Mouse (Mus musculus): Measurements from ENCODE around the gene Gm8994. TPM values are rescaled to one million over a fixed set of nuclear protein-coding genes. Genes with fewer than 3 reads are reported as not detected.
A peak's percentile ranks its signal among the peaks of the same experiment; 100 is the strongest.

Gene Gm8994
- polyA plus RNA-seq, 1 experiment: not detected

DNA sequence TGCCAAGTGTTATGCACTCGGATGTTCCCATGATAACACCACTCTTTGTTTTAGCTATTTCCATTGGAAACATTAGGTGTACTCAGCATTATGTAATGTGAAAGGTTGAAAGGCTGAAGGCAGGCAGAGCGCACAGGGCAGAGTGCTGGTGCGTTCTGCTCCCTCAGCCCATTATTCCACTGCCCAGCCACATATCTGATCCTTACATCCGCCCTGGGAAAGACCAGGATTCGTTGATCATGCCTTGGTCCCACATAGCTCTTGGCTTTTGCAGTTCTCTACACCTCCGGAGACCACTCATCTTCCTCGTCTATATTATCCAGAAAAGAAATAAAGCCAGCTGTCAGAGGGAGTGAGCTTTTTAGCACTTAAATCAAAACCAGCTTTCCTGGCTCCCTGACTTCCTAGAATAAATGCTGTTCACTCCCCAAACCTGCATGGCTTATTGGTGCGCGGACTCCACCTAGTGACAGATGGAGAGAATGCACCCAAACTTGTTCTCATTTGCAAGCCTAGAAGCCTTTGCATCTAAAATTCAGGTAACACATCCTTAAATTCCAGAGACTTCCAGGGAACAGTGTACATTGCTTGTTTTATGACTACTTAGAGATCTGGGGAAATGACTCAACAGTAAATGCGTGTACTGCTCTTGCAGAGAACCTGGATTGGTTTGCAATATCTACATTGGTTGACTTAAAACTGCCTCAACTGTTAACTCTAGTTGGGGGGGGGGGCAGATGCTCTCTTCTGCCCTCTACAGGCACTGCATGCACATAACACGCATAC, 26.3 kb downstream of the Gm8994 start:
- DNase-seq (ENCODE audit: low read depth, low spot score): peak; percentile 40
- WGBS: 37% methylated on average over 11 of the region's 11 CpGs

DNA sequence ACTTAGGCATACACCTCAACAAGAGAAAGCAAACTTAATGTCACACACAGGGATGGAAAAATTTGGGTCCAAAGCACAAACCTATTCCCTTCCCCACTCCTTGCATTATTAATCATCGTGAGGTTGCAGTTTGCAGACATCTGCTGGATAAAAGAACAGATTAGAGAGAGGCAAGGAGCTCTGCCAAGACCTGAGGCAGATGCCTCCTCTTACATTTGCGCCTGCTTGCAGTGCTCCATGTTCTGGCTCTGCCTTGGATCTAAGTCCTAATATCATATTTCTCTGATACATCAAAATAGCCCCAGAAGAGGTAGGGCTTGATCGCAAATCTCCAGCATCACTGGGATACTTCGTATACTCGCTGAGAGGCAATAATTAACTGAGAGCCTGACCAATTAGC, 31.1 kb downstream of the Gm8994 start:
- WGBS: 67% methylated on average over 5 of the region's 5 CpGs
- DNase-seq (ENCODE audit: low read depth, low spot score): no peak

DNA sequence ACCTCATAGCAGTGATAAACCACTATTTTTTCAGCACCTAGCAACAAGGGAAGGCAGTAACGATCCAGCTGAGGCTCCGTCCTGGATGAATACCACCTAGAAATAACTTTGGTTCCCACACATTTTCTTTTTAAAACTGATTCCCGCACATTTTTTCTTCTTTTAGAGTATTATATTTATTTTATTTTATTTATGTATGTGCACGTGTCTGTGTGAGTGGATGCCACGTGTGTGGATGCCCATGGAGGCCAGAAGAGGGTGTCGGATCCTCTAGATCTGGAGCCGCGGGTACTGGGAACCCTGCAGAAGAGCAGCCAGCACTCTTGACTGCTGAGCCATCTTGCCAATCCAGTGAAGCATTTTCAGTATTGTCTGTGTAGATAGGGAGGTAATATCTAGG, 36.0 kb downstream of the Gm8994 start:
- DNase-seq (ENCODE audit: low read depth, low spot score): no peak
- 87% methylated on average over 8 of the region's 8 CpGs for WGBS

DNA sequence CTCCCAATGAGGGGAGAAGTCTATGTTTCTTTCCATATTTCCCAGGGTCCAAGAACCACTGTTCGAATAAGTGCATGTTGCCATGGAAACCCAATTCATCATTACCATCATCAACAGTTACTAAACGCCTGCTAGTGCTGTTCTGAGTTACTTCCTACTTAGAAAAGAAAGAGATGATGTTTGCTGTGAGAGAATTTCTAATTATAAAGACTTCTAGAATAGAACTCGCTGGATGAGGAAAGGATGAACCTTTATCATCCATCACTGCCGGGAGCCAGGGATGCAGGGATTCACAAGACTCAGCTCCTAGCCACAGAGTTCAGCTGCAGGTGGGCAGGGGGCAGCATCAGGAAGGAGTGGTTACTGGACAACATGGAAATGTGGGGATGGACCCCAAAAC, 36.7 kb downstream of the Gm8994 start:
- no peak for DNase-seq (ENCODE audit: low read depth, low spot score)
- WGBS: 76% methylated on average over 4 of the region's 4 CpGs

DNA sequence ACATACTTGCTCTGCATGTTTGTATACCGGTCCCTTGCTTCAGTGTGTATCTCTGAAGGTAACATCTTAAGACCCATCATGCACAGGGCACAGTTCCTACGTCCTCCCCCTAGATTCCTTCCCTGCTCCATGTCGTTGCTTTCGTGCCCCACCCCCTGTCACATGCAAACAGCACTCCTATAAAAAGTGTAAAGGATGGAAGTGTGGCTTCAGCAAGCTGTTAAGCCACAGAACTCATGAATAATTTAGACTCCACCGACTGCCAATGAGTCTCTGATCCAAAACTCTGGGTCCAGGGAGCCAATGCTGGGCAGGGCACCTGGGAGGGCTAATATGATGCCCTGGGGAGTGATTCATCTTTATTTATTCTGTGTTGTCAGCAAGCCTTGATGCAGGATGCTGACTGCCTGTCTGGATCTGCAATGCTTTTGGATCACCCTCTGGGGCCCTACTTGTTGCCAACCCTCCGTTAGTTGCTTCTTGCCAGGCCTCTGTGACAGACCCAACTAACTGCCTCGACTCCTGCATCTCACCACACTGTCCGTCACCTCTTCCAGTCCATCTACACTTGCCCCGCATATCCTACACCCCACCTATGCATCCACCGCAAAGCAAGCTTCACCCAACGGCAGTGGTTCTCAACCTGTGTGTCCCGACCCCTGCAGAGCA, 37.2 kb downstream of the Gm8994 start:
- DNase-seq (ENCODE audit: low read depth, low spot score): no peak
- 67% methylated on average over 12 of the region's 12 CpGs for WGBS

DNA sequence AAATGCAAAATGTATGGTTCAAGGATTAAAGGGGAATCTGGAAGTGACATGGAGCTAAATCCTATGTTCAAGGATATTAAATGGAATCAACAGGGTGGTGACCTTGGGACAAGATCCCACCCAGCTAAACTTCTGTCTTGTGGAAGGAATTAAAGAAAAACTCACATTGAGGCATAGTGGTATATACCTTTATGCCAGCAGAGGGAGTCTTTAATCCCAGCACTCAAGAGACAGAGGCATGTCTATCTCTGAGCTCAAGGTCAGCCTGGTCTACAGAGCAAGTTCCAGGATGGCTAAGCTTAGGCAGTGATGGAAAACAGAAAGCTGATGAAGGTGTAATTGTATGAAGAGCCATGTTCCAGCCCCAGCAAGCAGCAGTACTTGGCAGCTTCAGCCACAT, 48.8 kb downstream of the Gm8994 start:
- DNase-seq (ENCODE audit: low read depth, low spot score): no peak

Other genes starting within 250 kb of the Gm8994 start
- not detected in 2 replicates for gene Grin2b, start 154.0 kb upstream of the Gm8994 start, polyA plus RNA-seq (2012; rRNA removed)
- gene E330021D16Rik, start 88.0 kb downstream of the Gm8994 start, polyA plus RNA-seq (2012; rRNA removed): not detected in 2 replicates
- 7.8 and 16.0 TPM in 2 replicates for gene Atf7ip, start 178.6 kb downstream of the Gm8994 start, polyA plus RNA-seq (2012; rRNA removed)

Measured in large intestine, adult 2 months (tissue).